ENCODE assay signal across 8 mouse cellular contexts in genomic region chr11:69121741-69122335, GRCm38 (mm10). TPM values are rescaled to one million over a fixed set of nuclear protein-coding genes. Genes with fewer than 3 reads are reported as not detected.
DNase-seq lines count a peak whose midpoint lies in the region; ATAC-seq and TF ChIP-seq lines count a peak whose summit lies in the region.

No protein-coding gene starts in this region.

- no peaks in the 10 kb centered on the region for H3K9me3 ChIP-seq in lung, embryonic 14.5 days (ENCODE audit: low read depth, low read length)
- no peaks in the 10 kb centered on the region for H3K9me3 ChIP-seq in forebrain, embryonic 13.5 days (replicated peaks)
- H3K9me3 ChIP-seq in liver, embryonic 14.5 days (ENCODE audit: control insufficient read depth, low read length), result no peaks in the 10 kb centered on the region

- peak; percentile 66 for DNase-seq in cerebellum, adult 11-12 months
- DNase-seq in cerebellum, adult 9-11 months, result no peak
- peak; percentile 75 for DNase-seq in lung, embryonic 14.5 days
- no peak for DNase-seq in lung, postnatal 25 days (ENCODE audit: low spot score)
- DNase-seq in liver, embryonic 14.5 days (ENCODE audit: low read depth in 3 of 3, low spot score in 3 of 3), result no peak
- peak; percentile 54 for DNase-seq in thymus, postnatal 14 days
- no peak for DNase-seq in B cell, adult 2 months

- under 1% methylated on average over 32 of the region's 32 CpGs for WGBS in lung, embryonic 14.5 days
- under 1% methylated on average over 30 of the region's 32 CpGs for WGBS in forebrain, embryonic 13.5 days
- under 1% methylated on average over 28 of the region's 32 CpGs for WGBS in liver, embryonic 14.5 days (ENCODE audit: insufficient replicate concordance)

- H3K4me1 ChIP-seq in lung, embryonic 14.5 days (ENCODE audit: insufficient read depth), result peaks cover 13% of the 10 kb centered on the region
- peaks cover 55% of the 10 kb centered on the region for H3K4me1 ChIP-seq in forebrain, embryonic 13.5 days
- H3K4me1 ChIP-seq in liver, embryonic 14.5 days (replicated peaks; ENCODE audit: control insufficient read depth in 2 of 2, insufficient read depth in 2 of 2, low read length in 1 of 2), result peaks cover 12 to 28% of the 10 kb centered on the region in 2 experiments

- TF ChIP-seq EP300 in liver, embryonic 14.5 days (IDR thresholded peaks at IDR 0.05; ENCODE audit: low read depth), result no peak

- no peak for ATAC-seq in lung, embryonic 14.5 days (ENCODE audit: insufficient read depth)
- ATAC-seq in forebrain, embryonic 13.5 days, result no peak
- no peak for ATAC-seq in liver, embryonic 14.5 days (ENCODE audit: insufficient read depth)

- H3K4me3 ChIP-seq in lung, embryonic 14.5 days (ENCODE audit: low read depth, low read length), result peak overlapping the region; percentile 74
- peak overlapping the region; percentile 75 for H3K4me3 ChIP-seq in forebrain, embryonic 13.5 days
- peak overlapping the region; percentile 75 to 77 for H3K4me3 ChIP-seq in liver, embryonic 14.5 days (ENCODE audit: insufficient read depth in 1 of 2, low read depth in 2 of 2, low read length in 2 of 2)

- H3K27me3 ChIP-seq in lung, embryonic 14.5 days (ENCODE audit: insufficient read depth, low read length), result no peaks in the 10 kb centered on the region
- peaks cover 14% of the 10 kb centered on the region for H3K27me3 ChIP-seq in forebrain, embryonic 13.5 days
- H3K27me3 ChIP-seq in liver, embryonic 14.5 days (ENCODE audit: control insufficient read depth, insufficient read depth, low read length), result peaks cover 38% of the 10 kb centered on the region

- TF ChIP-seq CTCF in lung, embryonic 14.5 days (IDR thresholded peaks at IDR 0.05; ENCODE audit: low read depth), result no peak
- TF ChIP-seq CTCF in liver, embryonic 14.5 days (IDR thresholded peaks at IDR 0.05; ENCODE audit: low read depth), result no peak

- peak overlapping the region; percentile 69 for H3K9ac ChIP-seq in lung, embryonic 14.5 days
- peak overlapping the region; percentile 79 for H3K9ac ChIP-seq in forebrain, embryonic 13.5 days
- H3K9ac ChIP-seq in liver, embryonic 14.5 days (replicated peaks), result peak overlapping the region; percentile 53

- peak overlapping the region; percentile 89; the same call in 1 of the 2 replicates for H3K27ac ChIP-seq in lung, embryonic 14.5 days (ENCODE audit: low read depth)
- no peak overlapping the region for H3K27ac ChIP-seq in forebrain, embryonic 13.5 days
- no peak overlapping the region for H3K27ac ChIP-seq in liver, embryonic 14.5 days

- no peaks in the 10 kb centered on the region for H3K36me3 ChIP-seq in lung, embryonic 14.5 days (ENCODE audit: insufficient read depth)
- H3K36me3 ChIP-seq in forebrain, embryonic 13.5 days (ENCODE audit: poor library complexity, severe bottlenecking), result no peaks in the 10 kb centered on the region
- no peaks in the 10 kb centered on the region for H3K36me3 ChIP-seq in liver, embryonic 14.5 days (replicated peaks; ENCODE audit: control insufficient read depth, insufficient read depth, low read depth)

- peak overlapping the region; percentile 93 for H3K4me2 ChIP-seq in lung, embryonic 14.5 days
- peak overlapping the region; percentile 71 for H3K4me2 ChIP-seq in forebrain, embryonic 13.5 days
- peak overlapping the region; percentile 96 for H3K4me2 ChIP-seq in liver, embryonic 14.5 days (ENCODE audit: low read depth)

RNA-seq across cellular contexts. Expression of gene 9130213A22Rik, which starts 0.6 kb away (rescaled TPM):
- polyA plus RNA-seq in lung, embryonic 14.5 days (2014; fragmentation: Nextera tagmentation; extraction: Ambion mirVana), result 0.19 and 0.41 TPM in 2 replicates
- polyA plus RNA-seq in forebrain, embryonic 13.5 days (2015; fragmentation: Nextera tagmentation; extraction: Ambion mirVana), result 0.21 and 0.34 TPM in 2 replicates
- polyA plus RNA-seq in liver, embryonic 14.5 days (2012; rRNA removed), result 0.05 and 0.08 TPM in 2 replicates
- not detected in 2 replicates for polyA plus RNA-seq in liver, embryonic 14.5 days (2014; fragmentation: Nextera tagmentation; extraction: Ambion mirVana)

RNA-seq across cellular contexts. Expression of gene Hes7, which starts 1.6 kb away (rescaled TPM):
- 0.57 and 0.68 TPM in 2 replicates for polyA plus RNA-seq in lung, embryonic 14.5 days (2014; fragmentation: Nextera tagmentation; extraction: Ambion mirVana)
- polyA plus RNA-seq in forebrain, embryonic 13.5 days (2015; fragmentation: Nextera tagmentation; extraction: Ambion mirVana), result 0.12 and 0.21 TPM in 2 replicates
- 0.08 and 0.12 TPM in 2 replicates for polyA plus RNA-seq in liver, embryonic 14.5 days (2012; rRNA removed)
- 0.05 TPM in 1 of 2 replicates, not detected in the other for polyA plus RNA-seq in liver, embryonic 14.5 days (2014; fragmentation: Nextera tagmentation; extraction: Ambion mirVana)

RNA-seq across cellular contexts. Expression of gene Aloxe3, which starts 3.9 kb away (rescaled TPM):
- polyA plus RNA-seq in lung, embryonic 14.5 days (2014; fragmentation: Nextera tagmentation; extraction: Ambion mirVana), result 0.09 and 0.17 TPM in 2 replicates
- polyA plus RNA-seq in forebrain, embryonic 13.5 days (2015; fragmentation: Nextera tagmentation; extraction: Ambion mirVana), result 1.5 TPM in 1 of 2 replicates, not detected in the other
- 0.05 and 0.38 TPM in 2 replicates for polyA plus RNA-seq in liver, embryonic 14.5 days (2012; rRNA removed)
- 0.15 TPM in 1 of 2 replicates, not detected in the other for polyA plus RNA-seq in liver, embryonic 14.5 days (2014; fragmentation: Nextera tagmentation; extraction: Ambion mirVana)

RNA-seq across cellular contexts. Expression of gene Per1, which starts 26.8 kb away (rescaled TPM):
- polyA plus RNA-seq in lung, embryonic 14.5 days (2014; fragmentation: Nextera tagmentation; extraction: Ambion mirVana), result 15.4 and 23.7 TPM in 2 replicates
- 6.0 and 6.4 TPM in 2 replicates for polyA plus RNA-seq in forebrain, embryonic 13.5 days (2015; fragmentation: Nextera tagmentation; extraction: Ambion mirVana)
- 1.8 and 1.9 TPM in 2 replicates for polyA plus RNA-seq in liver, embryonic 14.5 days (2012; rRNA removed)
- 3.0 and 4.2 TPM in 2 replicates for polyA plus RNA-seq in liver, embryonic 14.5 days (2014; fragmentation: Nextera tagmentation; extraction: Ambion mirVana)

RNA-seq across cellular contexts. Expression of gene Vamp2, which starts 33.5 kb away (rescaled TPM):
- 64.0 and 64.2 TPM in 2 replicates for polyA plus RNA-seq in lung, embryonic 14.5 days (2014; fragmentation: Nextera tagmentation; extraction: Ambion mirVana)
- polyA plus RNA-seq in forebrain, embryonic 13.5 days (2015; fragmentation: Nextera tagmentation; extraction: Ambion mirVana), result 110 and 124 TPM in 2 replicates
- 23.0 and 23.1 TPM in 2 replicates for polyA plus RNA-seq in liver, embryonic 14.5 days (2012; rRNA removed)
- polyA plus RNA-seq in liver, embryonic 14.5 days (2014; fragmentation: Nextera tagmentation; extraction: Ambion mirVana), result 11.4 and 12.6 TPM in 2 replicates

Comparison
In these comparisons a context has a peak if more than half of its experiments do, and no peak if none do; other contexts are left out.
1. DNase-seq: peak in cerebellum, adult 11-12 months (single experiment), lung, embryonic 14.5 days (single experiment) and thymus, postnatal 14 days (single experiment); none in cerebellum, adult 9-11 months (single experiment), lung, postnatal 25 days (single experiment), liver, embryonic 14.5 days (0 of 3) and B cell, adult 2 months (0 of 2).
2. Peak in every context shown above with its lines, with median percentiles within 50 percentile points of each other: H3K4me2 ChIP-seq, H3K4me3 ChIP-seq and H3K9ac ChIP-seq.